Mouse (Mus musculus) urinary bladder, postnatal 25 days (tissue): ENCODE data around the gene Cadm1.
A peak's percentile ranks its signal among the peaks of the same experiment; 100 is the strongest.

Experiments used
- DNase-seq: peaks from one replicate; pipeline ENCODE4 v3.0.0; 2022; ENCODE audit warnings: low spot score

Gene Cadm1

GRCm38 (mm10) chr9:47671617-47672016, 141.6 kb downstream of the Cadm1 start:
- no peak for DNase-seq

DNA sequence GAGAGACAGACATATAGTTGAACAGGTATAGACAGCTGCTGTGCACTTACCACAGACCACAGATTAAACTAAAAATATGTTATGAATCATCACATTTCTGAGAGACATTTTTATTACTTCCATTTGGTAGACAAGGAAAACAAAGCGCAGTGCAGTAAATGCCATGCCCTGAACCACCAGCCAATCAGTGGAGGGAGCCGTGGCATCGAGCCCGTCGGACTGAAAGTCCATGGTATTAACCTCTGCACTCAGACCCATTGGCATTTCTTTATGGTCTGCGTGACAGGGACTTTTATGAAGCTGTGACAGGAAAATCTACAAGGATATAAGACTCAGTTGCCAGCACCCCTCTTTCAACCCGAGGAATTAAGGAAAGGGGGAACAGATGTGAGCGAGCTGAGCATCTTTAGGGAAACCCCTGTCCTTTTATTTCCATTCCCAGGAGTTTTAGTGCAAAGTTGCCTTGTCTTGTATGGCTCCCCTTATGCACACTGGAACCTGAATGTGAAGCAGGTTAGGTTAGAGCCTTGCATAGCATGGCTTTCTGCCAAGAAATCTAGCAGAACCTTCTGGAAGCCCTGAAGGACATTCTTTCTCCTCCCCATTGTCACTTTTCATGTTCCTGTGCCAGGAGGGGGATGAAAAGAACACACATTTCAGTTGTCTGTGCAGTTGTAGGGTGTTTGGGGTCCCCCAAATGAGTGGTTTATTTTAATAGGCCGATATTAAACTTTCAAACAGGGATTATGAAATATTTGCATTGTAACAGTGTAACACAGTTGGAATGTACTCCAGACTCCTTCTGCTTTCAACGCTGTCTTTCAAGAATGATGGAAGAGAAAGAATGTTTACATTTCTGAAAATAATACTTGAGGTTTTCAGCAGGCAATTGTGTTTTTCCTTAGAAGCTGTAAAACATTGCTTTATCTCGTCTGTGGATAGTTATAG, 145.1 kb downstream of the Cadm1 start:
- DNase-seq, result peak; percentile 18

DNA sequence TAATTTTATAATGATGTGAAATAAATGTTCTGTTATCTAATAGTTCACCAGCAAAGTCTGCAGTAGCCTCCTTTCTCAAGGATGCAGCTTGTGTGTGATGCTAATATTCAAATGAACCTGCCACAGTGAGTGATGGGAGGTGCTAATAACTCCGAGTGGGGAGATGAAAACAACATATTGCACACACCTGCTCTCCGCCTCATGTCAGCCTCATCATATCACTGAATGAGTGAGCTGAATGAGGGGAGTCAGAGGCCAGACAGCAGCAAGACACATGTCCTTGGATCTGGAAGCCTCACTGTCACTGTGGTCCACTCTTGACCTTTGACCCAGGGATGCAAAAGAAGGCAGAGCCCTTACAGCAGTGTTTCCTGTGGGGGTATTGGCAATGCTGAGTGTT, 156.9 kb downstream of the Cadm1 start:
- DNase-seq, result no peak

GRCm38 (mm10) chr9:47687604-47688003, 157.6 kb downstream of the Cadm1 start:
- DNase-seq, result no peak

GRCm38 (mm10) chr9:47688297-47688696, 158.3 kb downstream of the Cadm1 start:
- no peak for DNase-seq

DNA sequence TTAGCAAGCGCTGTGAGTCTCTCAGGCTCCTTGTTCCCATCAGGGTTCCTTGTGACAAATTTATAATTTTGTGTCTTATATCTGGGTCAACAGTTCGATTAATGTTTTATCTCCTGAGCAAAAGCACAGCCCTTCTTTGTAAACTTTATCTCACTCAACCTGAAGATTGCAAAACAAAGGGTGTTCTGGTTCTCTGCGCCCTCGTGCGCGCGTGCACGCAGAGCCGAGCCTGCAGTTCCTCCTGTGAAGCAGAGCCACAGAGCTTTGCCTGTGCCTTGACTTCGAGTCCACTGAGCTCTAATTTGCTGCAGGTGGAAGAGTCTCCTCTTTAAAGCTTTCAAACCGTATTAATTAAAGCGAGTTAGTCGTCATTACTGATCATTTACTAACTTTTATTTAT, 162.9 kb downstream of the Cadm1 start:
- DNase-seq, result no peak

DNA sequence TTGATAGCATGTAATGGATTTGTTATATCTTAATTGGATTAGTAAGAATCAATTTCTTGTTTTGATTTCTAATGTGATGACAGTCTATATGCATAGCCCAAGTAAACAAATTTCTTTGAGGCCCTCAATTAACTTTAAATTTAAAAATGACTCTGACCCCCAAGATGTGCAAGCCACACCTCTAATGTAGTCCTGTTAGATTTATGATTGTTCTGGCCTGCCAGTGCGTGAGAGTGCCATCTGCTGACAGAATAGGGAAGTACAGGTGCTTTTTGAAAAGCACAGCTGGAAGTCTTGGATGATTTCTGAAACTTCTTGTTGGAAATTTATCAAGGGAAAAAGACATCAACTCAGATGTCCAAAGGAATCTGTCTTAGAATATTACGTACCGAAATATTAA, 169.1 kb downstream of the Cadm1 start:
- DNase-seq, result peak; percentile 71

DNA sequence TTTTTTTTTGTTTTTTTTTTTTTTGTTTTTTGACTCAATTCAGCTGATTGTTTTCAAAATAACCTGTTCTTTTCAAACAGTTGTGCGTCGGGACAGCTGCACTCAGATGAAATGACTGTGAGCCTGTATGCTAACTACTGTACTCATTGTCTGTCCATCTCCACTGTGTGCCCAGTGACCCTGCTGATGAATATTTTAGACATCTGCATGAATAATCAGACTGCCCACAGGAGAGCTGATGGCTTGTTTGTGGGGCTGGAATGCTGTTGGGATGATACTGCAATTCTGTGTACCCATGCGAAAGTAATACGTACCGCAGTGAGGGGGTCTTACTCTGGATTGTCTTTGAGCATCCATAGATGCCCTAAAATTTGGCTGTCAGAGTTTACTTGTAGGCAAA, 170.0 kb downstream of the Cadm1 start:
- DNase-seq, result no peak

GRCm38 (mm10) chr9:47703026-47703876, 173.3 kb downstream of the Cadm1 start:
- DNase-seq, result peak; percentile 29

GRCm38 (mm10) chr9:47706341-47706740, 176.4 kb downstream of the Cadm1 start:
- DNase-seq, result no peak

- DNase-seq, result no peak
These were observed 177.4 kb downstream of the Cadm1 start for GRCm38 (mm10) chr9:47707326-47707725.

- peak; percentile 83 for DNase-seq
These were observed 178.3 kb downstream of the Cadm1 start for GRCm38 (mm10) chr9:47708299-47708698.

GRCm38 (mm10) chr9:47710946-47711345, 181.0 kb downstream of the Cadm1 start:
- DNase-seq, result no peak

- DNase-seq, result no peak
These were observed 184.6 kb downstream of the Cadm1 start for GRCm38 (mm10) chr9:47714541-47714940.

DNA sequence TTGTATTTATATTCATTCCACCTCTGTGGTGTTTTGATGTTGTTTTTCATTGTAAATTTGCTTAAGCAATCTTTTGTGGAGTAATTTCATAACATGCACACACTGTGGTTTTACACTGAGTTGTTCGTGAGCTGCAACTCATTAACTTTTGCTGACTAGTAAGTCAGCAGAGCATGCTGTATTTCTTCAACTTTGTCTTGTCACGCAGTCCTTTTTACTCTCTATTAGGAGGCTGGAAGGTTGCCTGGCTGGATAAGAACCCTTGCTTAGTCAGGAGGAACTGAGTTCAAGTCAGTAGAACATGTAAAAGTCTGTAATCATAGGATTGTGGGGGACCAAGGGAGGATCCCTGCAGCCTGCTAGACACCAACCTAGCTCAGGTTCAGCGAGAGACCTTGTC, 185.4 kb downstream of the Cadm1 start:
- no peak for DNase-seq

- no peak for DNase-seq
These were observed 186.9 kb downstream of the Cadm1 start for GRCm38 (mm10) chr9:47716883-47717282.

GRCm38 (mm10) chr9:47727611-47728010, 197.6 kb downstream of the Cadm1 start:
- DNase-seq, result no peak

DNA sequence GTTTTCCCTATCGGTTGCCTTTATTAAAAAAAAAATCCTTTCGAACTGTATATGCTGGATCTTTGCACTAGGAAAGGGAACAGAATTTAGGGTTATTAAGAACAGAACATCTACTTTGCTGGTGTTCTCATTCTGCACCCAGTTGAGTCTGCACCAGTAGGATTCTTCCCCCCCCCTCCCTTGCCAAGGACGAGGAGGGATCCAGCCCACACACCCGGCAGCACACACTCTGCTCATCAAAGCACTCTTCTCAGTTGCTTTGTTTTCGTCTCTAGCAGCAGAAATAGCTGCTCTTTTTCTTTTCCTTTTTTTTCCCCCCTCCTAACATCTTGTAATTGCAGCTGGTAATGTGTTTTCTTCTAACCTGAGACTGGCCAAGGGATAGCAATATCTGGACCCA, 198.9 kb downstream of the Cadm1 start:
- DNase-seq, result no peak

- no peak for DNase-seq
These were observed 200.3 kb downstream of the Cadm1 start for GRCm38 (mm10) chr9:47730247-47730646.

GRCm38 (mm10) chr9:47733780-47734451, 203.9 kb downstream of the Cadm1 start:
- no peak for DNase-seq

- no peak for DNase-seq
These were observed 204.9 kb downstream of the Cadm1 start for GRCm38 (mm10) chr9:47734905-47735304.

DNA sequence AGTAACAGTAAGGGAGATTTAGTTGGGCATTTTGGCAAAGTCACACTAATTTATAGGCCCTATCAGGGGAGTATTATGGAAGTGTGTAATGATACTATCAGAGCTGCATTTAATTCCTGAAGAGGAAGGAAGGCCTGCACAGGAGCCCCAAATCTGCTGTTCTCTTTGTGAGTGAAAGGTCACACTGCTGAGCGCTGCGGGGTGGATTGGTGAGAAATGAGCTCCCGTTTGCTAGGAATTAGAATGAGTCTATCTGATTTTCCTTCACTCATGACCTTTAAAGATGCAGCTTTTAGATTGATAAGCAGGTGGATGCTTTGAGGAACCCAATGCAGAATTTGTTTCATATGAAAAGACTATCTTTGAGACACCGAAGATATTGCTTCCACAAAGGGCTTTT, 208.8 kb downstream of the Cadm1 start:
- no peak for DNase-seq
